Mouse (Mus musculus) lung, embryonic 16.5 days (tissue): ENCODE measurements at regions not wholly inside any gene's neighbourhood (a gene's known extent, or its start where the extent isn't known, plus 50 kb on each side); places are given as distances from the start of the nearest gene placed in this dataset.
A peak's percentile ranks its signal among the peaks of the same experiment; 100 is the strongest.

Source experiments
- ATAC-seq: fragments of 200-750 bp; cut with Nextera tagmentation; 2 replicates; pipeline ENCODE4 v1.8.0; 2017; ENCODE audit warnings: low read depth, mild to moderate bottlenecking, moderate library complexity
- H3K27ac ChIP-seq: fragments of 300-500 bp; sonication (generic); 2 replicates; pipeline ENCODE4 v1.5.1; 2014; ENCODE audit warnings: mild to moderate bottlenecking, control low read depth, low read length
- H3K27me3 ChIP-seq: fragments of 300-500 bp; sonication (generic); 2 replicates; pipeline ENCODE4 v1.6.1; 2014; ENCODE audit warnings: low read depth, low read length, mixed read lengths; ENCODE audit not compliant: control insufficient read depth, insufficient read depth
- H3K36me3 ChIP-seq: fragments of 300-500 bp; sonication (generic); 2 replicates; pipeline ENCODE4 v1.6.1; 2014; ENCODE audit warnings: low read length; ENCODE audit not compliant: control insufficient read depth, insufficient read depth
- H3K4me1 ChIP-seq: fragments of 300-500 bp; sonication (generic); replicated peaks from 2 replicates; pipeline ENCODE4 v1.6.1; 2014; ENCODE audit warnings: low read length, mixed read lengths; ENCODE audit not compliant: control insufficient read depth, insufficient read depth
- H3K4me2 ChIP-seq: fragments of 300-500 bp; sonication (generic); 2 replicates; pipeline ENCODE4 v1.6.1; 2014; ENCODE audit warnings: low read depth, low read length, control low read depth
- H3K4me3 ChIP-seq: fragments of 300-500 bp; sonication (generic); 2 replicates; pipeline ENCODE4 v1.5.1; 2014; ENCODE audit warnings: mild to moderate bottlenecking, low read length, control low read depth
- H3K9ac ChIP-seq: fragments of 300-500 bp; sonication (generic); 2 replicates; pipeline ENCODE4 v1.6.1; 2014; ENCODE audit warnings: low read length, control low read depth
- H3K9me3 ChIP-seq: fragments of 300-500 bp; sonication (generic); 2 replicates; pipeline ENCODE4 v1.6.1; 2016; ENCODE audit warnings: low read length; ENCODE audit not compliant: control insufficient read depth
- WGBS: fragments of 180-500 bp; shearing (Covaris S2); extraction: QIAGEN DNeasy Blood & Tissue Kit; methylation state at CpG from one replicate; pipeline ENCODE4 v1.1.7; 2014; 5-methylcytosine and 5-hydroxymethylcytosine counted together

- H3K4me3 ChIP-seq = no peak overlapping the region
- H3K9me3 ChIP-seq = no peaks in the 10 kb centered on the region
- H3K27me3 ChIP-seq = no peaks in the 10 kb centered on the region
- no peak overlapping the region for H3K27ac ChIP-seq
- H3K36me3 ChIP-seq = no peaks in the 10 kb centered on the region
- no peak overlapping the region for H3K4me2 ChIP-seq
- no peak for ATAC-seq
- H3K4me1 ChIP-seq = peaks cover 18% of the 10 kb centered on the region
- H3K9ac ChIP-seq = no peak overlapping the region
- 62% methylated on average over 1 of the region's 1 CpGs for WGBS
Observed at GRCm38 (mm10) chr13:111935721-111936080, 126.9 kb upstream of the Map3k1 start.

- Histone ChIP-seq H3K4me1 (peaks cover 20% of the 10 kb centered on the region), H3K4me3 (no peak overlapping the region), H3K36me3 (no peaks in the 10 kb centered on the region), H3K9me3 (no peaks in the 10 kb centered on the region), H3K4me2 (no peak overlapping the region), H3K9ac (no peak overlapping the region), H3K27me3 (no peaks in the 10 kb centered on the region), H3K27ac (no peak overlapping the region)
- ATAC-seq = no peak; the same call in 1 of the 2 replicates
- 62% methylated on average over 9 of the region's 9 CpGs for WGBS
Observed at GRCm38 (mm10) chr13:111936081-111936857, 127.5 kb upstream of the Map3k1 start.

DNA sequence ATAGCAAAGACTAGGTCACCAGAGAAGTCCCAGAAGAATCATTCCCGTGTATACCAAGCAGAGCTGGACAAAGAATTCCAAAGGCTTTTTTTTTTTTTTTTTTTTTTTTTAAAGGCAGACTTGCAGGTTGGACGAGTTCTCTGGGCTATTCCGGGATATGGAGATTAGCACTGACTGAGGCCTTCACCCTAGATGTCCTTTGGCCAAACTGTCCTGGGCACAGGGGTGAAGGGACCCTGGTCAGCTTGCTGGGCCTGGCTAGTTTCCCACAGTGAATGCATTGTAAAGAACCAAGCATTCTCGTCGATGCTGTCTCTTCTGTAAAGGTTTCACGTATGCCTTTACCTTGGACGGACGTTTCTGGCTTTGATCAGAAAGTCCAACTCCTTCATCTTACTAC is 128.2 kb upstream of the Map3k1 start:
- no peaks in the 10 kb centered on the region for H3K27me3 ChIP-seq
- peaks cover 21% of the 10 kb centered on the region for H3K4me1 ChIP-seq
- no peak overlapping the region for H3K4me3 ChIP-seq
- H3K27ac ChIP-seq = no peak overlapping the region
- WGBS = 52% methylated on average over 8 of the region's 8 CpGs
- H3K4me2 ChIP-seq = no peak overlapping the region
- no peak for ATAC-seq
- H3K9me3 ChIP-seq = no peaks in the 10 kb centered on the region
- H3K9ac ChIP-seq = no peak overlapping the region
- H3K36me3 ChIP-seq = no peaks in the 10 kb centered on the region

GRCm38 (mm10) chr13:111938896-111939422 is 130.2 kb upstream of the Map3k1 start:
- H3K4me2 ChIP-seq = no peak overlapping the region

GRCm38 (mm10) chr13:111939534-111940115 is 130.8 kb upstream of the Map3k1 start:
- no peak overlapping the region for H3K9ac ChIP-seq
- no peak overlapping the region for H3K4me3 ChIP-seq
- no peaks in the 10 kb centered on the region for H3K9me3 ChIP-seq
- no peak overlapping the region for H3K4me2 ChIP-seq
- no peaks in the 10 kb centered on the region for H3K27me3 ChIP-seq
- peak; percentile 69; the same call in 1 of the 2 replicates for ATAC-seq
- H3K4me1 ChIP-seq = peaks cover 27% of the 10 kb centered on the region
- H3K36me3 ChIP-seq = no peaks in the 10 kb centered on the region
- peak overlapping the region; percentile 14 for H3K27ac ChIP-seq
- 35% methylated on average over 6 of the region's 6 CpGs for WGBS

More at GRCm38 (mm10) chr13:111938896-111939422, 130.2 kb upstream of the Map3k1 start:
- H3K27me3 ChIP-seq = no peaks in the 10 kb centered on the region
- WGBS = 43% methylated on average over 8 of the region's 8 CpGs
- no peak overlapping the region for H3K9ac ChIP-seq
- no peak overlapping the region for H3K4me3 ChIP-seq
- H3K9me3 ChIP-seq = no peaks in the 10 kb centered on the region
- no peaks in the 10 kb centered on the region for H3K36me3 ChIP-seq
- H3K4me1 ChIP-seq = peaks cover 21% of the 10 kb centered on the region
- peak overlapping the region; percentile 2 for H3K27ac ChIP-seq
- ATAC-seq = no peak

DNA sequence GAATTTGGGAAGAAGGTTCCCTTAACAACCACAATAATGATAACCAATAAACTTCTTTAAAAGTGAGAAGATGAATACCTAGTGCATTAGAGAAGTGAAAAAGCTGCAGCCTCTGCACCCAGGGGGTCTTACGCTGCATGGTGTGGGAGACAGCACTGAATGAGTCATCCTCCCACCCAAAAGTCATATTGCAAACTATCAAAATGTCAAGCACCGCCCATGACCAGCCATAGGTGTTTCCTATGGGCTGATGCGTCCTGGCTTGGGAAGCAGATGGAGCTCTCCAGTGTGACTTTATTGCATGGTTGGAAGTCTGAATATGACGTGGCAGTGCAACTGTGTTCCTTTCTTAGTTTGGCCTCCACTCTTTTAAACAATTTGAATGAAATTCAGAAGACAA is 131.5 kb upstream of the Map3k1 start:
- Histone ChIP-seq H3K4me3 (no peak overlapping the region), H3K27me3 (no peaks in the 10 kb centered on the region), H3K27ac (no peak overlapping the region), H3K4me2 (no peak overlapping the region), H3K4me1 (peaks cover 27% of the 10 kb centered on the region), H3K9ac (no peak overlapping the region), H3K36me3 (no peaks in the 10 kb centered on the region), H3K9me3 (no peaks in the 10 kb centered on the region)
- ATAC-seq = no peak
- 83% methylated on average over 4 of the region's 4 CpGs for WGBS

- no peak overlapping the region for H3K4me3 ChIP-seq
- no peaks in the 10 kb centered on the region for H3K27me3 ChIP-seq
- ATAC-seq = no peak; the same call in 1 of the 2 replicates
- peaks cover 27% of the 10 kb centered on the region for H3K4me1 ChIP-seq
- no peak overlapping the region for H3K4me2 ChIP-seq
- no peak overlapping the region for H3K27ac ChIP-seq
- 49% methylated on average over 6 of the region's 6 CpGs for WGBS
- no peak overlapping the region for H3K9ac ChIP-seq
- no peaks in the 10 kb centered on the region for H3K9me3 ChIP-seq
- no peaks in the 10 kb centered on the region for H3K36me3 ChIP-seq
Observed at GRCm38 (mm10) chr13:111940796-111941513, 132.2 kb upstream of the Map3k1 start.

DNA sequence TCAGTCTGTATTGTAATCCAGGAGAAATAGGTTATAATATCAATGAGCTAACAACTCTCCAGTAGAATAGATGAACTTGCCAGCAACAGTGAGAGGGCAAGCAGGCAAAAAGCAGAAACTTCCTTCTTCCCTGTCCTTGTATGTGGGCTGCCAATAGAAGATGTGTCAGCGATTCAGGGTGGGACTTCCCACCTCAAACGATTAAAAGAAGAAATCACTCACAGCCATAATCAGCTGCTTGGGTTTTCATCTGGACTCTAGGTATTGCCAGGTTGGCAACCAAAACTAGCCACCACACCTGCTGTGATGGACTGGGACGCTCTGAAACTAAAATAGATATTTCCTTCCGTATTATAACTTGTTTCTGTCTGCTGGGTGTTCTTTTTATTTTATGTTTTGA is 133.2 kb upstream of the Map3k1 start:
- H3K27me3 ChIP-seq = no peaks in the 10 kb centered on the region
- H3K4me3 ChIP-seq = no peak overlapping the region
- no peak overlapping the region for H3K4me2 ChIP-seq
- ATAC-seq = no peak
- H3K9me3 ChIP-seq = no peaks in the 10 kb centered on the region
- no peak overlapping the region for H3K9ac ChIP-seq
- 89% methylated on average over 4 of the region's 4 CpGs for WGBS
- no peak overlapping the region for H3K27ac ChIP-seq
- H3K36me3 ChIP-seq = no peaks in the 10 kb centered on the region
- H3K4me1 ChIP-seq = peaks cover 23% of the 10 kb centered on the region
